Mouse (Mus musculus): ENCODE measurements at regions not wholly inside any gene's neighbourhood (a gene's known extent, or its start where the extent isn't known, plus 50 kb on each side); places are given as distances from the start of the nearest gene placed in this dataset.
A peak's percentile ranks its signal among the peaks of the same experiment; 100 is the strongest.

- DNase-seq (ENCODE audit: low read depth) = no peak
Measured at GRCm38 (mm10) chr3:146337429-146337828, 67.0 kb upstream of the Ssx2ip start.

DNA sequence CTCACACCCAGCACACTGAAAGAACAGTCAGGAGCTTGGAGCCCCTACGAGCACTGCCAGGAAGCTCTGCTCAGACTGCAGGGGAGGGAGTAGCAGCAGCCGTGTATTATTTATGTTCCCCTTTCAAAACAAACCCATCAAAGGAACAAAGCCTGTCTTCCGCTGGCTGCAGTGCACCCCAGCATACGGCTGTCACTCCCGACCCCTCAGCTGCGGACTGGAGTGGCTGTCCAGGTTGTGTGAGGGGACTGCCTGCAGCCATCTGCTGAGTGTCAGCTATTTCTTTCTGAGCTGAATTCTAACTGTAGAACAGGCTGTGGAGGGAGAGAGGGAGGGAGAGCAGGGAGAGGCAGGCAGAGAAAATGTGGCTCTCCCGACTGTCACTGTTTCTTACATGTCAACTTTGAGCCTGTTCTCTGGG is 66.6 kb upstream of the Ssx2ip start:
- no peak for DNase-seq (ENCODE audit: low read depth)

- no peak for DNase-seq (ENCODE audit: low read depth)
Measured at GRCm38 (mm10) chr3:146338445-146338844, 66.0 kb upstream of the Ssx2ip start.

- no peak for DNase-seq (ENCODE audit: low read depth)
Measured at GRCm38 (mm10) chr3:146340316-146341055, 64.0 kb upstream of the Ssx2ip start.

GRCm38 (mm10) chr3:146341652-146342340 is 62.6 kb upstream of the Ssx2ip start:
- DNase-seq (ENCODE audit: low read depth) = no peak

- no peak for DNase-seq (ENCODE audit: low read depth)
Measured at GRCm38 (mm10) chr3:146342727-146343126, 61.7 kb upstream of the Ssx2ip start.

- peak; percentile 70 for DNase-seq (ENCODE audit: low read depth)
Measured at GRCm38 (mm10) chr3:146343649-146344401, 60.6 kb upstream of the Ssx2ip start.

DNA sequence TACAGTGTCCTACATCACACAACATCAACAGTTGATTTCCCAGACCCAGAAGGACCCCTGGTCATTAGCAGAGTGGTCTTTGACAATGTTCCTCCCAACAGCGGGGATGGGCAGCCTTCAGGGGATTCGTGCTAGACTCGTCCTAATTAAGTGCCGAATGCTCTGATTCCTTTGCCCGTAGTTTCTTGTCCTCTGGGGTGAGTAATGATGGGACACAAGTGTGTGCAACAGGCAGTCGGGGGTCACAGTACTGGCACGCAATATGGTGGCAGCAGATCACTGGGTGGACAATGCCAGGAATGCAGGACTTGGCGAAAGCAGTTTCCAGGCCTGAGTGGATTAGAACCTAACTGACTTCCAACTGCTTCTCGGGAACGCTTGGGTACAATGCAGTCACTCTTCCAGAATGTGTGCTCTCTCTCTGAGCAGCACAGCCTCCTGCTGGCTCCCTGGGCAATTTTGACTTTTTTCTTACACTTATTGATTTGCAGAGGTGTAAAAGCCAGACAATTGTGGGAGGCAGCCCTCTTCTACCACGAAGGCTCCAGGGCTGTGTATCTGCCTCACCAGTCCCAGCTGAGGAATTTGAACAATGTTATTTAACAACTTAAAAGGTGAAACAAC is 59.9 kb upstream of the Ssx2ip start:
- no peak for DNase-seq (ENCODE audit: low read depth)

GRCm38 (mm10) chr3:146345308-146345780 is 59.1 kb upstream of the Ssx2ip start:
- DNase-seq (ENCODE audit: low read depth) = peak; percentile 76

- no peak for DNase-seq (ENCODE audit: low read depth)
Measured at GRCm38 (mm10) chr3:146345946-146346345, 58.5 kb upstream of the Ssx2ip start.

DNA sequence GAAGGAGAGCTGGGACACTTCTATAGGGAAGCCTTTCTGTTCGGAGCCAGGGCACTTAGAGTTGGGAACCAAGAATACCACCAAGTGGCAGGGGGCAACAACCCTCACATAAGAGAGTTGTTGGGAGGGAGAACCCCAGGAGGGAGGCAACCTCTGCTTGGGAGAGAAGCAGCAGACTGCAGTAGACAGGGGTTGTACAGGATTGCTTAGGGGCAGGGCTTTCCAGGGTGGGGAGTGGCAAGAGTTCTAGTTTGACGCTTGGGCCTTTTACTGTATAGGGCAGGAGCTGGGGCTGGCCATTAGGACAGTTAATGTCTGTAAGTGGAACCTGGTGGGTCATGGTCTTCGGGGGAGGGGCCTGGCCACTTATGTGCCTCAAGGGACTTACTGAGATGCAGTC is 57.1 kb upstream of the Ssx2ip start:
- DNase-seq (ENCODE audit: low read depth) = no peak

DNA sequence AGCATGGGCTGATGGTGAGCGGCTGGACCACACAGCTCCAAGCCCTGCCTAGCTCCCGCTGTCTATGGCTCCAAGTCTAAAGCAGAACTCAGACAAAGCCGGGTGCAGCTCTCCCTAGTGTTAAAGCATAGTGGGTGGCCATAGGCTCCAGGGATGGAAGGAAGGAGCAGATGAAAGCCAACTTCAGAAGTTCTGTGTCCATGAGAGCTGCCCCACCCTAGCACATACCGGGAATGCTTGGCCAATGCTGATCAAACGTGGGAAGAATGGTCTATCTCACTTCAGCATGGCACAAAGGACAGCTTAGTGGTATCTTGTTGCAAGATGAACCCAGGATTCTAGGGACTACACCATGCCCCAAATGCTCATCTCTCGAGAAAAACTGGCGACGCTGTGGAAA is 55.5 kb upstream of the Ssx2ip start:
- no peak for DNase-seq (ENCODE audit: low read depth)

GRCm38 (mm10) chr3:146349393-146349792 is 55.0 kb upstream of the Ssx2ip start:
- no peak for DNase-seq (ENCODE audit: low read depth)

DNA sequence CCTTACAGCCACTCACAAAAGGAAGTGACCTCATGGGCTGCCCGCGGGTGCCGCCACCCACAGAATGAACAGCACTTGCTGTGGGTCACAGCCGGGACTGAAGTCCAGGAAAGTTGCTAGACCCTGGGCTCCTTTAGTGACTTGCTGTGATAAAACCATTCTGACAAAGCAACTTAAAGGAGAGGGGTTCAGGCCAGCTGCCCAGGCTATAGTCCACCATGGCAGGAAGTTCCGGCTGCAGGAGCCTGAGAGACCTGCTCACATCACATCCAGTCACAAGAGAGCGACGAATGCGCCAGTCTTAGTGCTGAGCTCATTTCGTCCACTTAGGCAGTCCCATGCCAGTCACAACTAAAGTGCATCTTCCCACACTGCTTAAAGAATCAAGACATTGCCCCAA is 54.3 kb upstream of the Ssx2ip start:
- no peak for DNase-seq (ENCODE audit: low read depth)

GRCm38 (mm10) chr3:146351468-146351867 is 53.0 kb upstream of the Ssx2ip start:
- DNase-seq (ENCODE audit: low read depth) = no peak

GRCm38 (mm10) chr3:146352187-146352586 is 52.3 kb upstream of the Ssx2ip start:
- peak; percentile 72 for DNase-seq (ENCODE audit: low read depth)

- DNase-seq (ENCODE audit: low read depth) = no peak
Measured at GRCm38 (mm10) chr3:146353961-146354360, 50.5 kb upstream of the Ssx2ip start.
